Mouse (Mus musculus): Measurements from ENCODE around the gene Pla2g5. TPM values are rescaled to one million over a fixed set of nuclear protein-coding genes. Genes with fewer than 3 reads are reported as not detected.
"Not testable (repeated sequence)": the region's sequence is repeated elsewhere in the genome, so short reads cannot be mapped to it uniquely, and the experiment has no call there.

Pla2g5 gene
- polyA plus RNA-seq, 1 experiment from 2014 or later, result 0.60 TPM

GRCm38 (mm10) chr4:138877731-138878130 lies 14.4 kb upstream of the Pla2g5 start, which contains the start of gene Pla2g2e:
Gene Pla2g2e, plus strand, starts transcription at chr4:138877942.
- peaks cover 30% of the 10 kb centered on the region for H3K4me1 ChIP-seq
- H3K36me3 ChIP-seq (replicated peaks), result no peaks in the 10 kb centered on the region
- H3K27ac ChIP-seq (replicated peaks), result no peak within 1 kb of the TSS
- H3K9me3 ChIP-seq, result no peaks in the 10 kb centered on the region
- no peak for DNase-seq (ENCODE audit: low spot score)
- H3K27me3 ChIP-seq (replicated peaks; ENCODE audit: low read depth, poor library complexity, severe bottlenecking), result peaks cover 27% of the 10 kb centered on the region
- no peak within 1 kb of the TSS for H3K4me3 ChIP-seq
- 74% methylated on average over 4 of the region's 4 CpGs for WGBS

- Histone ChIP-seq H3K27ac (replicated peaks) (no peak overlapping the region), H3K36me3 (replicated peaks) (no peaks in the 10 kb centered on the region), H3K9me3 (no peaks in the 10 kb centered on the region), H3K4me3 (no peak overlapping the region), H3K4me1 (peaks cover 20% of the 10 kb centered on the region), H3K27me3 (replicated peaks; ENCODE audit: low read depth, poor library complexity, severe bottlenecking) (peaks cover 10% of the 10 kb centered on the region)
- no peak for DNase-seq (ENCODE audit: low spot score)
- WGBS, result 91% methylated on average over 2 of the region's 2 CpGs
These were observed 12.7 kb upstream of the Pla2g5 start for GRCm38 (mm10) chr4:138875986-138876385.

GRCm38 (mm10) chr4:138875275-138875674 lies 12.0 kb upstream of the Pla2g5 start:
- H3K4me3 ChIP-seq; H3K36me3 ChIP-seq (replicated peaks); H3K27ac ChIP-seq (replicated peaks); DNase-seq (ENCODE audit: low spot score); H3K9me3 ChIP-seq; H3K27me3 ChIP-seq (replicated peaks; ENCODE audit: low read depth, poor library complexity, severe bottlenecking): not testable (repeated sequence)
- H3K4me1 ChIP-seq, result peaks cover 20% of the 10 kb centered on the region
- WGBS, result 93% methylated on average over 2 of the region's 2 CpGs

- H3K4me1 ChIP-seq, result peaks cover 15% of the 10 kb centered on the region
- no peaks in the 10 kb centered on the region for H3K36me3 ChIP-seq (replicated peaks)
- no peaks in the 10 kb centered on the region for H3K9me3 ChIP-seq
- DNase-seq (ENCODE audit: low spot score), result no peak
- H3K4me3 ChIP-seq, result no peak within 1 kb of the TSS
- WGBS, result 89% methylated on average over 6 of the region's 6 CpGs
- no peak within 1 kb of the TSS for H3K27ac ChIP-seq (replicated peaks)
- no peaks in the 10 kb centered on the region for H3K27me3 ChIP-seq (replicated peaks; ENCODE audit: low read depth, poor library complexity, severe bottlenecking)
These were observed 10.6 kb upstream of the Pla2g5 start, which contains the start of gene Gm13030 for GRCm38 (mm10) chr4:138873864-138874263. Gene Gm13030, minus strand, starts transcription at chr4:138873964.

GRCm38 (mm10) chr4:138868666-138869065 lies 5.4 kb upstream of the Pla2g5 start:
- 37% methylated on average over 8 of the region's 8 CpGs for WGBS
- DNase-seq (ENCODE audit: low spot score), result peak; percentile 61

GRCm38 (mm10) chr4:138866413-138866812 lies 3.1 kb upstream of the Pla2g5 start:
- H3K9me3 ChIP-seq, result no peaks in the 10 kb centered on the region
- H3K36me3 ChIP-seq (replicated peaks), result no peaks in the 10 kb centered on the region
- no peak overlapping the region for H3K4me3 ChIP-seq
- peaks cover 22% of the 10 kb centered on the region; the same call in 1 of the 2 replicates for H3K4me1 ChIP-seq
- H3K27ac ChIP-seq (replicated peaks), result no peak overlapping the region
- H3K27me3 ChIP-seq (replicated peaks; ENCODE audit: low read depth, poor library complexity, severe bottlenecking), result no peaks in the 10 kb centered on the region
- DNase-seq (ENCODE audit: low spot score), result peak; percentile 73
- WGBS, result 13% methylated on average over 7 of the region's 7 CpGs

More at GRCm38 (mm10) chr4:138868666-138869065, 5.4 kb upstream of the Pla2g5 start:
- Histone ChIP-seq H3K9me3 (no peaks in the 10 kb centered on the region), H3K27ac (replicated peaks) (no peak overlapping the region), H3K4me1 (peaks cover 22% of the 10 kb centered on the region; the same call in 1 of the 2 replicates), H3K36me3 (replicated peaks) (no peaks in the 10 kb centered on the region), H3K27me3 (replicated peaks; ENCODE audit: low read depth, poor library complexity, severe bottlenecking) (no peaks in the 10 kb centered on the region), H3K4me3 (no peak overlapping the region)

GRCm38 (mm10) chr4:138865991-138866390 lies 2.7 kb upstream of the Pla2g5 start:
- 73% methylated on average over 6 of the region's 6 CpGs for WGBS
- no peak overlapping the region for H3K27ac ChIP-seq (replicated peaks)
- no peak overlapping the region for H3K4me3 ChIP-seq
- DNase-seq (ENCODE audit: low spot score), result no peak
- H3K4me1 ChIP-seq, result peaks cover 22% of the 10 kb centered on the region; the same call in 1 of the 2 replicates
- no peaks in the 10 kb centered on the region for H3K27me3 ChIP-seq (replicated peaks; ENCODE audit: low read depth, poor library complexity, severe bottlenecking)
- no peaks in the 10 kb centered on the region for H3K36me3 ChIP-seq (replicated peaks)
- H3K9me3 ChIP-seq, result no peaks in the 10 kb centered on the region

GRCm38 (mm10) chr4:138865092-138865491 lies 1.8 kb upstream of the Pla2g5 start:
- no peak overlapping the region for H3K27ac ChIP-seq (replicated peaks)
- H3K36me3 ChIP-seq (replicated peaks), result no peaks in the 10 kb centered on the region
- peaks cover 24% of the 10 kb centered on the region; the same call in 1 of the 2 replicates for H3K4me1 ChIP-seq
- H3K4me3 ChIP-seq, result no peak overlapping the region
- no peak for DNase-seq (ENCODE audit: low spot score)
- WGBS, result 36% methylated on average over 5 of the region's 5 CpGs
- H3K9me3 ChIP-seq, result no peaks in the 10 kb centered on the region
- H3K27me3 ChIP-seq (replicated peaks; ENCODE audit: low read depth, poor library complexity, severe bottlenecking), result 0 out of 2 replicates have a peak, but pooled peaks cover 2% of the 10 kb centered on the region

- H3K27me3 ChIP-seq (replicated peaks; ENCODE audit: low read depth, poor library complexity, severe bottlenecking), result 0 out of 2 replicates have a peak, but pooled peaks cover 8% of the 10 kb centered on the region
- peaks cover 8% of the 10 kb centered on the region; the same call in 1 of the 2 replicates for H3K4me1 ChIP-seq
- DNase-seq (ENCODE audit: low spot score), result peak; percentile 89
- H3K9me3 ChIP-seq, result no peaks in the 10 kb centered on the region
- 9% methylated on average over 13 of the region's 13 CpGs for WGBS
- H3K27ac ChIP-seq (replicated peaks), result no peak overlapping the region; the same call in 1 of the 2 replicates
- no peaks in the 10 kb centered on the region for H3K36me3 ChIP-seq (replicated peaks)
- peak overlapping the region; percentile 48 for H3K4me3 ChIP-seq
These were observed 3.6 kb downstream of the Pla2g5 start for GRCm38 (mm10) chr4:138859728-138860127.

- H3K27ac ChIP-seq (replicated peaks), result no peak overlapping the region
These were observed 4.0 kb downstream of the Pla2g5 start for GRCm38 (mm10) chr4:138859245-138859644.

GRCm38 (mm10) chr4:138858446-138858845 lies 4.8 kb downstream of the Pla2g5 start:
- Histone ChIP-seq H3K27ac (replicated peaks) (no peak overlapping the region), H3K27me3 (replicated peaks; ENCODE audit: low read depth, poor library complexity, severe bottlenecking) (0 out of 2 replicates have a peak, but pooled peaks cover 8% of the 10 kb centered on the region), H3K4me1 (peaks cover 6% of the 10 kb centered on the region; the same call in 1 of the 2 replicates), H3K36me3 (replicated peaks) (no peaks in the 10 kb centered on the region), H3K9me3 (no peaks in the 10 kb centered on the region), H3K4me3 (no peak overlapping the region)
- 86% methylated on average over 15 of the region's 15 CpGs for WGBS
- DNase-seq (ENCODE audit: low spot score), result no peak

More at GRCm38 (mm10) chr4:138859245-138859644, 4.0 kb downstream of the Pla2g5 start:
- DNase-seq (ENCODE audit: low spot score), result peak; percentile 67
- Histone ChIP-seq H3K4me1 (peaks cover 6% of the 10 kb centered on the region; the same call in 1 of the 2 replicates), H3K9me3 (no peaks in the 10 kb centered on the region), H3K36me3 (replicated peaks) (no peaks in the 10 kb centered on the region), H3K27me3 (replicated peaks; ENCODE audit: low read depth, poor library complexity, severe bottlenecking) (0 out of 2 replicates have a peak, but pooled peaks cover 8% of the 10 kb centered on the region), H3K4me3 (peak overlapping the region; percentile 48)
- 17% methylated on average over 9 of the region's 9 CpGs for WGBS

GRCm38 (mm10) chr4:138857576-138857975 lies 5.7 kb downstream of the Pla2g5 start:
- Histone ChIP-seq H3K4me3 (no peak overlapping the region), H3K27ac (replicated peaks) (no peak overlapping the region), H3K9me3 (no peaks in the 10 kb centered on the region), H3K36me3 (replicated peaks) (no peaks in the 10 kb centered on the region), H3K27me3 (replicated peaks; ENCODE audit: low read depth, poor library complexity, severe bottlenecking) (0 out of 2 replicates have a peak, but pooled peaks cover 8% of the 10 kb centered on the region), H3K4me1 (peaks cover 6% of the 10 kb centered on the region; the same call in 1 of the 2 replicates)
- WGBS, result 93% methylated on average over 10 of the region's 10 CpGs
- no peak for DNase-seq (ENCODE audit: low spot score)

- no peak overlapping the region for H3K4me3 ChIP-seq
- peaks cover 6% of the 10 kb centered on the region; the same call in 1 of the 2 replicates for H3K4me1 ChIP-seq
- peak; percentile 81 for DNase-seq (ENCODE audit: low spot score)
- H3K27me3 ChIP-seq (replicated peaks; ENCODE audit: low read depth, poor library complexity, severe bottlenecking), result 0 out of 2 replicates have a peak, but pooled peaks cover 8% of the 10 kb centered on the region
- H3K9me3 ChIP-seq, result no peaks in the 10 kb centered on the region
- WGBS, result 26% methylated on average over 7 of the region's 7 CpGs
- H3K36me3 ChIP-seq (replicated peaks), result no peaks in the 10 kb centered on the region
- H3K27ac ChIP-seq (replicated peaks), result no peak overlapping the region
These were observed 6.8 kb downstream of the Pla2g5 start for GRCm38 (mm10) chr4:138856491-138856890.
